Comparison of ENCODE assay signal across 16 mouse cellular contexts in genomic region chr5:135454256-135454655, GRCm38 (mm10). TPM values are rescaled to one million over a fixed set of nuclear protein-coding genes. Genes with fewer than 3 reads are reported as not detected.
DNase-seq lines count a peak whose midpoint lies in the region; ATAC-seq and TF ChIP-seq lines count a peak whose summit lies in the region.
"Had no signal": no experiment of that assay in that cellular context is flagged by ENCODE, and none has a peak within 500 bp of the region (broad histone marks: within the 10 kb centered on the region; RNA-seq: fewer than 3 reads in every experiment).

No protein-coding gene starts in this region.

- WGBS in forebrain, postnatal 0 days: 100% methylated on average over 2 of the region's 2 CpGs
- 100% methylated on average over 2 of the region's 2 CpGs for WGBS in forebrain, embryonic 15.5 days
- WGBS in thymus, adult 2 months: 100% methylated on average over 2 of the region's 2 CpGs
- 90% methylated on average over 2 of the region's 2 CpGs for WGBS in forebrain, embryonic 16.5 days

- H3K4me3 ChIP-seq in forebrain, postnatal 0 days (ENCODE audit: low read depth, low read length): no peak overlapping the region
- no peak overlapping the region for H3K4me3 ChIP-seq in forebrain, embryonic 15.5 days
- H3K4me3 ChIP-seq in layer of hippocampus, adult 2 months: no peak overlapping the region
- no peak overlapping the region for H3K4me3 ChIP-seq in thymus, adult 2 months (ENCODE audit: control insufficient read depth, insufficient read depth, low read length)
- no peak overlapping the region for H3K4me3 ChIP-seq in forebrain, embryonic 16.5 days (replicated peaks; ENCODE audit: low read length)
- H3K4me3 ChIP-seq: hindbrain, embryonic 15.5 days; limb, embryonic 15.5 days; midbrain, embryonic 12.5 days had no signal

- no peak overlapping the region for H3K9ac ChIP-seq in forebrain, postnatal 0 days
- H3K9ac ChIP-seq in forebrain, embryonic 15.5 days (replicated peaks): no peak overlapping the region
- H3K9ac ChIP-seq in forebrain, embryonic 16.5 days (replicated peaks; ENCODE audit: low read depth, low read length): no peak overlapping the region
- H3K9ac ChIP-seq: hindbrain, embryonic 15.5 days; limb, embryonic 15.5 days; midbrain, embryonic 12.5 days had no signal

- H3K4me1 ChIP-seq in forebrain, postnatal 0 days (ENCODE audit: insufficient read depth): no peaks in the 10 kb centered on the region
- no peaks in the 10 kb centered on the region for H3K4me1 ChIP-seq in forebrain, embryonic 15.5 days
- H3K4me1 ChIP-seq in thymus, adult 2 months (replicated peaks; ENCODE audit: control insufficient read depth, insufficient read depth, low read length): no peaks in the 10 kb centered on the region
- no peaks in the 10 kb centered on the region for H3K4me1 ChIP-seq in forebrain, embryonic 16.5 days (replicated peaks; ENCODE audit: control insufficient read depth, insufficient read depth, low read length)
- H3K4me1 ChIP-seq: midbrain, embryonic 12.5 days had no signal

- TF ChIP-seq CTCF in forebrain, postnatal 0 days (IDR thresholded peaks at IDR 0.05; ENCODE audit: low read depth): peak; percentile 36
- TF ChIP-seq CTCF in layer of hippocampus, adult 2 months (conservative IDR thresholded peaks at IDR 0.05): peak; percentile 51
- no peak for TF ChIP-seq CTCF in thymus, adult 2 months (IDR thresholded peaks at IDR 0.05; ENCODE audit: borderline replicate concordance, control insufficient read depth, extremely low read depth, insufficient read depth, low read length, poor library complexity)

- H3K27me3 ChIP-seq in forebrain, postnatal 0 days (ENCODE audit: insufficient read depth, low read length): no peaks in the 10 kb centered on the region
- no peaks in the 10 kb centered on the region for H3K27me3 ChIP-seq in forebrain, embryonic 15.5 days
- H3K27me3 ChIP-seq in thymus, adult 2 months (ENCODE audit: control insufficient read depth, insufficient read depth, low read length): no peaks in the 10 kb centered on the region
- no peaks in the 10 kb centered on the region for H3K27me3 ChIP-seq in forebrain, embryonic 16.5 days (replicated peaks; ENCODE audit: control insufficient read depth, insufficient read depth, low read length)
- H3K27me3 ChIP-seq: hindbrain, embryonic 15.5 days; limb, embryonic 15.5 days; midbrain, embryonic 12.5 days; Patski had no signal

- no peak for ATAC-seq in forebrain, postnatal 0 days
- no peak for ATAC-seq in forebrain, embryonic 15.5 days (replicated peaks)
- ATAC-seq in forebrain, embryonic 16.5 days: no peak
- ATAC-seq: Patski had no signal

- peaks cover 34% of the 10 kb centered on the region for H3K36me3 ChIP-seq in forebrain, postnatal 0 days (ENCODE audit: insufficient read depth)
- H3K36me3 ChIP-seq in forebrain, embryonic 15.5 days: peaks cover 35% of the 10 kb centered on the region
- H3K36me3 ChIP-seq in thymus, adult 2 months (ENCODE audit: control insufficient read depth, insufficient read depth, low read length): no peaks in the 10 kb centered on the region
- H3K36me3 ChIP-seq in forebrain, embryonic 16.5 days (ENCODE audit: control insufficient read depth, insufficient read depth): peaks cover 11% of the 10 kb centered on the region

- no peak for TF ChIP-seq POLR2A in thymus, adult 2 months (IDR thresholded peaks at IDR 0.05; ENCODE audit: control insufficient read depth, extremely low read depth, insufficient read depth, low read length, poor library complexity)

- no peak overlapping the region for H3K27ac ChIP-seq in forebrain, postnatal 0 days (ENCODE audit: low read depth, low read length)
- no peak overlapping the region for H3K27ac ChIP-seq in forebrain, embryonic 15.5 days (replicated peaks)
- no peak overlapping the region for H3K27ac ChIP-seq in layer of hippocampus, adult 2 months
- no peak overlapping the region for H3K27ac ChIP-seq in thymus, adult 2 months (ENCODE audit: control insufficient read depth, insufficient read depth, low read length)
- H3K27ac ChIP-seq in forebrain, embryonic 16.5 days (ENCODE audit: low read length): no peak overlapping the region
- H3K27ac ChIP-seq: hindbrain, embryonic 15.5 days; limb, embryonic 15.5 days; midbrain, embryonic 12.5 days had no signal

- no peak overlapping the region for H3K4me2 ChIP-seq in forebrain, postnatal 0 days (ENCODE audit: low read depth)
- H3K4me2 ChIP-seq in forebrain, embryonic 15.5 days (replicated peaks): no peak overlapping the region
- H3K4me2 ChIP-seq in forebrain, embryonic 16.5 days (ENCODE audit: low read length): no peak overlapping the region
- H3K4me2 ChIP-seq: hindbrain, embryonic 15.5 days; limb, embryonic 15.5 days; midbrain, embryonic 12.5 days had no signal

- no peak for DNase-seq in forebrain, postnatal 0 days
- no peak for DNase-seq in layer of hippocampus, adult 2 months (ENCODE audit: low spot score in 2 of 2)
- no peak for DNase-seq in layer of hippocampus, adult 18-20 months (ENCODE audit: low spot score in 2 of 2)
- DNase-seq in thymus, postnatal 4 days: peak; percentile 44
- DNase-seq in thymus, adult 2 months: no peak
- peak; percentile 55 for DNase-seq in testis, postnatal 10 days (ENCODE audit: low spot score)
- DNase-seq: adrenal gland, adult 2 months; cerebellum, adult 11 months; heart, adult 18-20 months; layer of hippocampus, adult 9-11 months had no signal

- no peaks in the 10 kb centered on the region for H3K9me3 ChIP-seq in forebrain, postnatal 0 days (ENCODE audit: low read length)
- H3K9me3 ChIP-seq in forebrain, embryonic 15.5 days: no peaks in the 10 kb centered on the region
- no peaks in the 10 kb centered on the region for H3K9me3 ChIP-seq in forebrain, embryonic 16.5 days (ENCODE audit: control insufficient read depth, low read length)
- H3K9me3 ChIP-seq: hindbrain, embryonic 15.5 days; limb, embryonic 15.5 days had no signal

RNA-seq across cellular contexts. Expression of gene Pom121, which starts 59.9 kb away (rescaled TPM):
- total RNA-seq in forebrain, postnatal 0 days (2014; rRNA removed): 6.0 and 9.9 TPM in 2 replicates
- 6.0 and 8.1 TPM in 2 replicates for polyA plus RNA-seq in forebrain, postnatal 0 days (2015; fragmentation: Nextera tagmentation; extraction: Ambion mirVana)
- 13.2 and 13.7 TPM in 2 replicates for polyA plus RNA-seq in forebrain, embryonic 15.5 days (2015; fragmentation: Nextera tagmentation; extraction: Ambion mirVana)
- 10 to 100 TPM; 48.3 to 50.2 TPM for total RNA-seq in layer of hippocampus, adult 2 months (2021)
- total RNA-seq in layer of hippocampus, adult 18-20 months (2021): 10 to 100 TPM; 49.7 to 51.5 TPM
- polyA plus RNA-seq in thymus, adult 2 months (2012; rRNA removed): 50.3 and 78.1 TPM in 2 replicates
- 11.4 and 11.7 TPM in 2 replicates for polyA plus RNA-seq in forebrain, embryonic 16.5 days (2015; fragmentation: Nextera tagmentation; extraction: Ambion mirVana)

Comparison
In these comparisons a context has a peak if more than half of its experiments do, and no peak if none do; other contexts are left out.
1. DNase-seq: peak in thymus, postnatal 4 days (single experiment) and testis, postnatal 10 days (single experiment); none in forebrain, postnatal 0 days (single experiment), layer of hippocampus, adult 2 months (0 of 2), layer of hippocampus, adult 18-20 months (0 of 2) and thymus, adult 2 months (single experiment).